Mouse (Mus musculus): ENCODE data around the gene Uqcc1. TPM values are rescaled to one million over a fixed set of nuclear protein-coding genes. Genes with fewer than 3 reads are reported as not detected.
"Not testable (repeated sequence)": the region's sequence is repeated elsewhere in the genome, so short reads cannot be mapped to it uniquely, and the experiment has no call there.

Uqcc1 gene
- total RNA-seq, 2 experiments from 2014 or later = 186 to 221 TPM

GRCm38 (mm10) chr2:155869772-155870171 lies 60.3 kb downstream of the Uqcc1 start:
- no peak for DNase-seq
- intact Hi-C loops (cut with DNase I) = no loop called here

DNA sequence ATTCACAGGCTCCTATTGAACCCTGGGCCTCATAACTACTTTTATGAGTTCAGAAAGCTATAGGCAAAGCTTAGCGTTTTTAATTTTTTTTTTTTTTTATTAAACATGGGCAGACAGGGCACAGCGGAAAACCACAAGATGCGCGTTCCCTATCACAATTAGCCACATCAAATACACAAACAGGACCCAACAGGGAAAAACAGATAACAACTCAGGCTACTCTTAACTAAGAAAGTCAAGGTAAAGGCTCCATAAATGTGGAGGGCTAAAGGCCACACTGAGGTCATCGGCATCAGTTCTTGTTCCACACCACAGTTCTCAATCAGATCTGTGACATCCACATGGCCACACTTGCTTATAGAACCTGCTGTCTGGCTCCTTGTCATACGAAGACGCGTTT lies 61.8 kb downstream of the Uqcc1 start:
- intact Hi-C loops (cut with DNase I) = no loop called here
- DNase-seq = no peak

DNA sequence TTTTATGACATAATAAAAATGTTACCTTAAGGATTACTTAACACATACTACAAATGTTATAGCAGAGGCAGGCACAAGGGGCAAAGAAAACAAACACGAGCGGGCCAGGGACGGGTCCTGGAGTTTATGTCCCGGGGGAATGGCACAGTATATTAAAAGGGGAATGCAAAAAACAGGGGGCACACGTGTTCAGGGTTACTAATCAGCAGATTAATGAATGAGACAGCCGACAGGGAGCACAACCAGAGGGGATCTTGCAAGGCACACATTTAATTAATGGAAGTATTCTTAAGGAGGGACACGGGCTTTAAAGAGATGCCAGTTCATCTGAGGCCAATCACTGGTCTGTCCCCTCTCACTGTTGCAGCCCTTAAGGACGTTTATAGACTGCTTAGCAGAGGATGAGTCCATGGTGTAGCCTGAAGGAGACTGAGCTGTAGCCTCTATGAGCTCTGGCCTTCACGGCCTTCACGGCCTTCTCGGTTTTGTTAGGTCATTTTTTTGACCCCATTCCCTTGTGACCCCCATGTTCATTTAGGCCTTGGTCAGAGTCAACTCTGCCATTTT lies 66.7 kb downstream of the Uqcc1 start:
- intact Hi-C loops (cut with DNase I) = no loop called here
- no peak for DNase-seq

- intact Hi-C loops (cut with DNase I) = no loop called here
Observed at GRCm38 (mm10) chr2:155862573-155863300, 67.4 kb downstream of the Uqcc1 start.

GRCm38 (mm10) chr2:155861581-155861980 lies 68.5 kb downstream of the Uqcc1 start:
- intact Hi-C loops (cut with DNase I) = no loop called here
- DNase-seq = no peak

More at GRCm38 (mm10) chr2:155862573-155863300, 67.4 kb downstream of the Uqcc1 start:
- DNase-seq = no peak

DNA sequence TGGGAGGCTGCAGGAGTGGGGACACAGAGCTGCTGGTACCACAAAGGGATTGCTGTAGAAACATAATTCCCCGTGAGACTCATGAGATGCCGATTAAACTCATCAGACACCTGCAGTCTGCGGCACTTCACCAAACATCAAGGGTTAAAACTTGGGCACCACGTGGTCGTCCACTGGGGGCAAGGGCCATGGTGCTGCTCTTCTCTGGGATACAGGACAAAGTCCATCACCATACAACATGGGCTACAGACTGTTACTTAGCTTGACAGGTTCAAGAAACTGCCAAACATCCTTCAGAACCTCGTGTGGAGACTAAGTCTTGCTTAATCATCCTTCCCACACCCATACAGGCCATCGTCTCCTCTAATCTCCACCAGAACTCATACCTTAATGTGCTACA lies 70.0 kb downstream of the Uqcc1 start:
- intact Hi-C loops (cut with DNase I) = no loop called here
- no peak for DNase-seq

- no peak for DNase-seq
- intact Hi-C loops (cut with DNase I) = no loop called here
Observed at GRCm38 (mm10) chr2:155852536-155852935, 77.6 kb downstream of the Uqcc1 start.

- DNase-seq = no peak
- intact Hi-C loops (cut with DNase I) = no loop called here
Observed at GRCm38 (mm10) chr2:155850120-155850519, 80.0 kb downstream of the Uqcc1 start.

DNA sequence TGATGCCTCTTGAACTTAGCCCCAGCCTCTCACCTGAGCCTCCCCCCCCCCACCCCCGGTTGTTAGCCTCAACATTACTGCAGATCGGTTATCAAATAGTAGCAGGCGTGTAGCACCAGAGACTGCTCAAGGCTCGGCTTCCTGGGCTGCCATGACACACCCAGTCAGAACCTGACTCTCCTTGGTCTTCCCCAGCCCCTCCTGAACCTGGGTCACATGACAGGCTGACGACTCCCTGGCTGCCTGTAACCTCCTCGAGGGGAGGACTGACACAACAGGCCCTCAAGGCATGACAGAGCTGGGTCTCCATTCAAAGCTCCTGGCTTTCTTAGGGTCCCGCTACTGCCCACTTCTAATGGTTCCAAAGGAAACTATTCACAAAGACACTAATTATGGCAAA lies 80.6 kb downstream of the Uqcc1 start:
- intact Hi-C loops (cut with DNase I) = no loop called here
- DNase-seq = no peak

GRCm38 (mm10) chr2:155848291-155848690 lies 81.8 kb downstream of the Uqcc1 start:
- intact Hi-C loops (cut with DNase I) = loop anchor here (1.0 kb wide), 1 partner anchor 98 kb away; no protein-coding TSS in a partner anchor

GRCm38 (mm10) chr2:155846930-155847329 lies 83.2 kb downstream of the Uqcc1 start:
- DNase-seq = no peak
- intact Hi-C loops (cut with DNase I) = no loop called here

More at GRCm38 (mm10) chr2:155848291-155848690, 81.8 kb downstream of the Uqcc1 start:
- DNase-seq = peak; percentile 78 to 82

GRCm38 (mm10) chr2:155838961-155839360 lies 91.1 kb downstream of the Uqcc1 start:
- intact Hi-C loops (cut with DNase I) = no loop called here
- DNase-seq = no peak

DNA sequence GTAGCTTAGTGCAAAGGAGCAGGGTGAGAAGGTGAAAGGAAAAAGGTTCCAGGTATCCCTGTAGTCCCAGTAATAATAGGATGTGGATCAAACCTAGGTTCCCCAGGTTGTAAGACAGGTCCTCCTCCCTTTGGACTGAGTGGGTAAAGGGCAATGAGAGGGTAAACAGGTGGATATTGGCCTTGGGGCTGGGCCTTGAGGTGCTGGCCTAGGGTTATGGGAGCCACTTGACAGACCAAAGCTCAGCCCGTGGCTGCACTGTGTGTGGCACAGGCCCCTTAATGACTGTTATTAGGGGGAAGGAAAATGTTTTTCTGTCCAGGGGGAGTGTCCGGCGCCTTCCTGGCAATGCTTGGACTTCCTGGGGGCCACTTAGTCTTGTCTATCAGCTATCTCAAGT lies 92.1 kb downstream of the Uqcc1 start:
- intact Hi-C loops (cut with DNase I) = no loop called here
- DNase-seq = no peak

GRCm38 (mm10) chr2:155834732-155835131 lies 95.4 kb downstream of the Uqcc1 start, which contains the start of gene Fam83c:
Gene Fam83c (minus strand): TSS chr2:155834854.
- intact Hi-C loops (cut with DNase I) = no loop called here
- DNase-seq = no peak

DNA sequence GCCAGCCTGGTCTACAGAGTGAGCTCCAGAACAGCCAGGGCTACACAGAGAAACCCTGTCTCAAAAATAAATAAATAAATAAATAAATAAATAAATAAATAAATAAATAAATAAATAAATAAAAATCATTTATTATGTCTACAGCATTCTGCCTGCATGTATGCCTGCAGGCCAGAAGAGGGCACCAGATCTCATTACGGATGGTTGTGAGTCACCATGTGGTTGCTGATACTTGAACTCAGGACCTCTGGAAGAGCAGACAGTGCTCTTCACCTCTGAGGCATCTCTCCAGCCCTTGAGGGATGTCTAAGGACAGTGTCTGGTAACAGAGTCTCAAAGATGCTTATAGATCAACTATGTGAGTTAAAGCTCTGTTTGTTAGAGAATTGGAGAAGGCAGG lies 98.0 kb downstream of the Uqcc1 start:
- DNase-seq; intact Hi-C loops (cut with DNase I): not testable (repeated sequence)

GRCm38 (mm10) chr2:155831302-155831701 lies 98.8 kb downstream of the Uqcc1 start:
- no peak for DNase-seq
- intact Hi-C loops (cut with DNase I) = no loop called here

DNA sequence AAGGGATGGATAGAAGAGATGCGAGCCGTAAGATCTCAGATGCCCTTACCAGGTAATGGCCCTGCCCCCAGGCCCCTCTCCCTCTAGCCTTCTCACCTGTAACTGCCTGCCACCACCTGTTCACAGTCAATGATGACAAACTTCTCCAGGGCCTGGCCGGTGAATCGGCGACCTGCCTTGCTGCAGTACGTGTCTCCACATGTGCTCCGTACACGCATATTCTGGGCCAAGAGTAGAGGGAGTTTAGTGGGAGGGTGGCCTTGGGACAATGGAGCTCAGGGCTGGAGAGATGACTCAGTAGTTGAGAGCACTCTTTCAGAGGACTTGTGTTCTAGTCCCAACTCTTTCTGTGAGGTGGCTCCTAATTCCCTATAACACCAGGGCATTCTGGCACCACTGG lies 99.3 kb downstream of the Uqcc1 start:
- DNase-seq = no peak
- intact Hi-C loops (cut with DNase I) = no loop called here

GRCm38 (mm10) chr2:155826630-155827424 lies 103.3 kb downstream of the Uqcc1 start, which contains the start of gene Eif6:
Gene Eif6 (minus strand): TSS chr2:155826925.
- intact Hi-C loops (cut with DNase I) = no loop called here
- peak; percentile 83 to 84 for DNase-seq

- intact Hi-C loops (cut with DNase I) = no loop called here
- no peak for DNase-seq
Observed at GRCm38 (mm10) chr2:155825904-155826629, 104.0 kb downstream of the Uqcc1 start.

DNA sequence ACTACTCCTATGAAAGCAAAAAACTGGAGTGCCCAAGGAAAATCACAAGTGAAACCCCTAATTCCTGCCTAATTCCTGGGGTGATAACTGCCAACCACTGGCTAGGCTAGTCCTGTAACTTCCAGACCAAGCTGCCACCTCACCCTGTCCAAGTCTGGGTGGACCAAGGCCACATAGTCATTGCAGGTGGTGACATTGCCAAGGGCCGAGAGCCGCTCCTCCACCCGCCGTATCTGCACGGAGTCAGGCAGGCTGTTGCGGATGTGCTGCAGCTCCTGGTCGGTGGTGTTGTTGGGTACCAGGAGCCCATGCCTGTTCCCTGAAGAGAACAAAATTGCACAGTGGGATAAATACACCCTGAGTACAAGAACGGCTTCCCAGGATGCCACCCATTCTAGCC lies 106.4 kb downstream of the Uqcc1 start:
- DNase-seq = no peak
- intact Hi-C loops (cut with DNase I) = no loop called here

GRCm38 (mm10) chr2:155820779-155821178 lies 109.3 kb downstream of the Uqcc1 start:
- no peak for DNase-seq
- intact Hi-C loops (cut with DNase I) = no loop called here

Data from heart, postnatal 14 days (tissue).